Mouse (Mus musculus): ENCODE results near the gene Sash1.

DNA sequence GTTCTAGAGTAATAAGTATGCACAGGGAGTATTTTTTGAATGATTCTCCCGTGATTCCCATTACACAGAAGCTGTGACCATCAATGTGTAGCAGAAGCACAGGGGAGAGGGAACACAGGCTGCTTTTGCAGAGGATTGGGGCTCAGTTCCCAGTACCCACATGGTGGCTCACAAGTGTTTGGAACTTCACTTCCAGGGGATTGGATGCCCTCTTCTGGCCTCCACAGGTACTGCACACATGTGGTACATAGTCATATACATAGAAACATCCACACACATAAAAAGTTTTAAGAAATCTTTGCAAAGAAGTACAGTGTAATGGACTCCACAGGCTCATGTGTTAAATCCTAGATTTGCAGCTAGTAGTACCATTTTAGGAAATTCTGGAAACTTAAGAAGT lies 199.7 kb downstream of the Sash1 start:
- TF ChIP-seq CTCF (IDR thresholded peaks at IDR 0.05; ENCODE audit: borderline replicate concordance, control insufficient read depth, extremely low read depth, insufficient read depth, low read length, poor library complexity) (no peak), POLR2A (IDR thresholded peaks at IDR 0.05; ENCODE audit: control insufficient read depth, extremely low read depth, insufficient read depth, low read length, poor library complexity) (no peak)
